Mouse (Mus musculus) MEL (cell line): ENCODE measurements around the gene Top2a. TPM values are rescaled to one million over a fixed set of nuclear protein-coding genes. Genes with fewer than 3 reads are reported as not detected.

Source experiments
- DNase-seq: peaks from one replicate; pipeline ENCODE4 v3.0.0; 2011; ENCODE audit warnings: low read depth, low spot score
- H3K27ac ChIP-seq: 2 replicates; pipeline ENCODE4 v1.5.1; 2012; ENCODE audit warnings: low read depth, mild to moderate bottlenecking, control low read depth, low read length, moderate library complexity; ENCODE audit not compliant: control insufficient read depth
- H3K27me3 ChIP-seq, 2 experiments: fragments of 150-350 bp in 1 of 2; sonication (generic) in 1 of 2; 2 replicates each; pipeline ENCODE4 v1.6.1; 2012; ENCODE audit warnings: low read length in 2 of 2, mild to moderate bottlenecking in 2 of 2, improper control_type of control experiment in 1 of 2, moderate library complexity in 1 of 2; ENCODE audit not compliant: insufficient read depth in 2 of 2, control insufficient read depth in 1 of 2
- H3K36me3 ChIP-seq, 2 experiments: 2 replicates each; pipeline ENCODE4 v1.6.1; 2012 to 2014; ENCODE audit warnings: low read length in 2 of 2, improper control_type of control experiment in 1 of 2, inconsistent platforms in 1 of 2, mild to moderate bottlenecking in 1 of 2; ENCODE audit not compliant: insufficient read depth in 2 of 2, control insufficient read depth in 1 of 2
- H3K4me1 ChIP-seq, 2 experiments: fragments of 150-350 bp in 1 of 2; sonication (generic) in 1 of 2; 2 replicates each; pipeline ENCODE4 v1.6.1; 2012; ENCODE audit warnings: low read length in 2 of 2, improper control_type of control experiment in 1 of 2, mild to moderate bottlenecking in 1 of 2; ENCODE audit not compliant: insufficient read depth in 2 of 2, control insufficient read depth in 1 of 2
- H3K4me3 ChIP-seq, 2 experiments: fragments of 150-350 bp in 1 of 2; sonication (generic) in 1 of 2; 2 replicates each; pipeline ENCODE4 v1.5.1; 2012; ENCODE audit warnings: low read depth in 2 of 2, low read length in 2 of 2, mild to moderate bottlenecking in 2 of 2, moderate library complexity in 2 of 2, control low read depth in 1 of 2, improper control_type of control experiment in 1 of 2; ENCODE audit not compliant: control insufficient read depth in 1 of 2, insufficient read depth in 1 of 2
- H3K79me2 ChIP-seq: 2 replicates; pipeline ENCODE4 v1.6.1; 2012; ENCODE audit warnings: mild to moderate bottlenecking, low read length, moderate library complexity; ENCODE audit not compliant: control insufficient read depth, poor library complexity, insufficient read depth
- H3K9ac ChIP-seq: 2 replicates; pipeline ENCODE4 v1.6.1; 2012; ENCODE audit warnings: low read depth, mild to moderate bottlenecking, control low read depth, low read length, moderate library complexity; ENCODE audit not compliant: control insufficient read depth, poor library complexity, severe bottlenecking
- H3K9me3 ChIP-seq: fragments of 150-350 bp; sonication (generic); replicated peaks from 2 replicates; pipeline ENCODE4 v1.6.1; 2012; ENCODE audit warnings: mild to moderate bottlenecking, low read length, improper control_type of control experiment, moderate library complexity; ENCODE audit not compliant: insufficient read depth
- CHD2 ChIP-seq: IDR thresholded peaks from 2 replicates; pipeline ENCODE4 v1.6.1; 2011; ENCODE audit warnings: low read length, improper control_type of control experiment
- CTCF ChIP-seq, 3 experiments: IDR thresholded peaks in 2 of 3; conservative IDR thresholded peaks in 1 of 3; 2 replicates each; pipeline ENCODE4 v1.5.1; 2011 to 2012; ENCODE audit warnings: low read length in 3 of 3, low read depth in 2 of 3, mild to moderate bottlenecking in 2 of 3, improper control_type of control experiment in 1 of 3, inconsistent platforms in 1 of 3, mixed read lengths in 1 of 3, moderate library complexity in 1 of 3; ENCODE audit not compliant: control insufficient read depth in 1 of 3, insufficient read depth in 1 of 3, poor library complexity in 1 of 3, severe bottlenecking in 1 of 3
- E2F4 ChIP-seq: IDR thresholded peaks from 2 replicates; pipeline ENCODE4 v1.6.1; 2011; ENCODE audit warnings: low read depth, low read length, improper control_type of control experiment, borderline replicate concordance
- ELF1 ChIP-seq: IDR thresholded peaks from 2 replicates; pipeline ENCODE4 v1.6.1; 2014; ENCODE audit warnings: low read depth, mild to moderate bottlenecking, inconsistent platforms, low read length, improper control_type of control experiment, moderate library complexity
- EP300 ChIP-seq, 2 experiments: IDR thresholded peaks; 2 replicates each; pipeline ENCODE4 v1.6.1; 2011; ENCODE audit warnings: improper control_type of control experiment in 2 of 2, low read length in 2 of 2, low read depth in 1 of 2, mild to moderate bottlenecking in 1 of 2
- GABPA ChIP-seq: IDR thresholded peaks from 2 replicates; pipeline ENCODE4 v1.6.1; 2012; ENCODE audit warnings: low read depth, mild to moderate bottlenecking, inconsistent platforms, low read length, improper control_type of control experiment, moderate library complexity
- GATA1 ChIP-seq: IDR thresholded peaks from 2 replicates; pipeline ENCODE4 v1.6.1; 2011; ENCODE audit warnings: low read depth, low read length, improper control_type of control experiment
- HCFC1 ChIP-seq: IDR thresholded peaks from 2 replicates; pipeline ENCODE4 v1.6.1; 2012; ENCODE audit warnings: low read depth, mild to moderate bottlenecking, inconsistent platforms, low read length, improper control_type of control experiment, moderate library complexity
- KAT2A ChIP-seq: conservative IDR thresholded peaks from 2 replicates; pipeline ENCODE4 v1.6.1; 2012; ENCODE audit warnings: low read depth, low read length, improper control_type of control experiment, inconsistent platforms
- MAFK ChIP-seq: IDR thresholded peaks from 2 replicates; pipeline ENCODE4 v1.6.1; 2011; ENCODE audit warnings: low read depth, mild to moderate bottlenecking, low read length, improper control_type of control experiment, borderline replicate concordance
- MAX ChIP-seq: IDR thresholded peaks from 2 replicates; pipeline ENCODE4 v1.6.1; 2011; ENCODE audit warnings: low read length, improper control_type of control experiment
- MAZ ChIP-seq: IDR thresholded peaks from 2 replicates; pipeline ENCODE4 v1.6.1; 2012; ENCODE audit warnings: low read depth, mild to moderate bottlenecking, inconsistent platforms, low read length, improper control_type of control experiment
- MEF2A ChIP-seq: IDR thresholded peaks from 2 replicates; pipeline ENCODE4 v1.6.1; 2014; ENCODE audit warnings: low read depth, mild to moderate bottlenecking, inconsistent platforms, low read length, improper control_type of control experiment; ENCODE audit not compliant: poor library complexity, insufficient replicate concordance, severe bottlenecking; ENCODE audit errors: extremely low read depth
- MXI1 ChIP-seq: IDR thresholded peaks from 2 replicates; pipeline ENCODE4 v1.6.1; 2011; ENCODE audit warnings: mild to moderate bottlenecking, low read depth, low read length, improper control_type of control experiment
- MYB ChIP-seq: IDR thresholded peaks from 2 replicates; pipeline ENCODE4 v1.6.1; 2011; ENCODE audit warnings: mild to moderate bottlenecking, low read depth, low read length, improper control_type of control experiment
- NELFE ChIP-seq: IDR thresholded peaks from 2 replicates; pipeline ENCODE4 v1.6.1; 2011; ENCODE audit warnings: low read depth, low read length, improper control_type of control experiment
- NRF1 ChIP-seq: IDR thresholded peaks from 2 replicates; pipeline ENCODE4 v1.6.1; 2014; ENCODE audit warnings: low read depth, mild to moderate bottlenecking, inconsistent platforms, low read length, improper control_type of control experiment, moderate library complexity; ENCODE audit not compliant: poor library complexity, insufficient read depth, severe bottlenecking
- POLR2A ChIP-seq, 2 experiments: IDR thresholded peaks; 2 replicates each; pipeline ENCODE4 v1.6.1; 2011 to 2012; ENCODE audit warnings: low read length in 2 of 2, mild to moderate bottlenecking in 2 of 2, control low read depth in 1 of 2, improper control_type of control experiment in 1 of 2, low read depth in 1 of 2, moderate library complexity in 1 of 2; ENCODE audit not compliant: control insufficient read depth in 1 of 2, insufficient read depth in 1 of 2, poor library complexity in 1 of 2
- POLR2AphosphoS2 ChIP-seq: IDR thresholded peaks from 2 replicates; pipeline ENCODE4 v1.6.1; 2011; ENCODE audit warnings: low read length, improper control_type of control experiment
- RAD21 ChIP-seq: IDR thresholded peaks from 2 replicates; pipeline ENCODE4 v1.6.1; 2011; ENCODE audit warnings: mild to moderate bottlenecking, low read depth, low read length, improper control_type of control experiment
- SIN3A ChIP-seq: IDR thresholded peaks from 2 replicates; pipeline ENCODE4 v1.6.1; 2012; ENCODE audit warnings: low read length, improper control_type of control experiment, inconsistent platforms
- TAL1 ChIP-seq: IDR thresholded peaks from 2 replicates; pipeline ENCODE4 v1.6.1; 2012; ENCODE audit warnings: mild to moderate bottlenecking, inconsistent platforms, low read length, moderate library complexity, mixed read lengths
- TBP ChIP-seq: IDR thresholded peaks from 2 replicates; pipeline ENCODE4 v1.8.0; 2011; ENCODE audit warnings: low read depth, low read length, improper control_type of control experiment
- TCF12 ChIP-seq: IDR thresholded peaks from 2 replicates; pipeline ENCODE4 v1.6.1; 2014; ENCODE audit warnings: low read depth, mild to moderate bottlenecking, inconsistent platforms, low read length, improper control_type of control experiment, moderate library complexity
- ZKSCAN1 ChIP-seq: IDR thresholded peaks from 2 replicates; pipeline ENCODE4 v1.6.1; 2012; ENCODE audit warnings: low read depth, mild to moderate bottlenecking, inconsistent platforms, low read length, improper control_type of control experiment, moderate library complexity
- ZMIZ1 ChIP-seq: IDR thresholded peaks from 2 replicates; pipeline ENCODE4 v1.6.1; 2012; ENCODE audit warnings: low read depth, mild to moderate bottlenecking, inconsistent platforms, low read length, improper control_type of control experiment, moderate library complexity
- ZNF384 ChIP-seq: IDR thresholded peaks from 2 replicates; pipeline ENCODE4 v1.6.1; 2012; ENCODE audit warnings: low read depth, mild to moderate bottlenecking, inconsistent platforms, low read length, improper control_type of control experiment
- polyA plus RNA-seq, 2 experiments: library from polyadenylated mRNA; stranded (reverse) in 1 of 2; unstranded in 1 of 2; fragments of >175 nt in 1 of 2; fragments of >200 nt in 1 of 2; gene quantifications; 2 replicates each; pipeline versions ENCODE4 v1.2.1 to v1.2.4; 2012; ENCODE audit warnings: low replicate concordance in 2 of 2, low read depth in 1 of 2; ENCODE audit not compliant: insufficient read length in 2 of 2, insufficient read depth in 1 of 2, missing spikeins in 1 of 2
- total RNA-seq: library from RNA; depleted of rRNA; stranded (reverse); fragments of 300-350 nt; gene quantifications from 2 replicates; pipeline ENCODE4 v1.2.3, GENCODE M21; 2012

The Top2a gene
- total and polyA plus RNA-seq, 3 experiments, result 395 to 643 (median 443) TPM

DNA sequence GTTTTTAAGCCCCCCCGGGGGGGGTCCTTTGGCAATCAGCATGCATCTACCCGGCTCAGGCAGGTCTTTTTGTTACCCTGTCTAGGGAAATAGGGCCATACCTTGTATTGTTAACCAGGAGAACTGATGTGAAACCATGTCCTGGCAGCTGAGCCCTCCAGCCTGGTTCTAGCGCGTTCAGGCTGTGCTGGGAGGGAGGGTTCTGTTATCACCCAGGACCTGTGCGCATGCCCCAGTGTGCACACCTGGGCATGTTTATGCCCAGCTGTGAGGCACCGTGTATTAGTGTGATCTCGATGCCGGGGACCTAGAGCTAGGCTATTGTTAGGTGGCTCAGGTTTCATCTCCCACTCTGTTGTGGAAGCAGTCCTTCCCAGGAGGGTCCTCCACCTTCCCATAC is 62.2 kb downstream of the Top2a start (continued):
- TF ChIP-seq NELFE (no peak), ZKSCAN1 (no peak)

DNA sequence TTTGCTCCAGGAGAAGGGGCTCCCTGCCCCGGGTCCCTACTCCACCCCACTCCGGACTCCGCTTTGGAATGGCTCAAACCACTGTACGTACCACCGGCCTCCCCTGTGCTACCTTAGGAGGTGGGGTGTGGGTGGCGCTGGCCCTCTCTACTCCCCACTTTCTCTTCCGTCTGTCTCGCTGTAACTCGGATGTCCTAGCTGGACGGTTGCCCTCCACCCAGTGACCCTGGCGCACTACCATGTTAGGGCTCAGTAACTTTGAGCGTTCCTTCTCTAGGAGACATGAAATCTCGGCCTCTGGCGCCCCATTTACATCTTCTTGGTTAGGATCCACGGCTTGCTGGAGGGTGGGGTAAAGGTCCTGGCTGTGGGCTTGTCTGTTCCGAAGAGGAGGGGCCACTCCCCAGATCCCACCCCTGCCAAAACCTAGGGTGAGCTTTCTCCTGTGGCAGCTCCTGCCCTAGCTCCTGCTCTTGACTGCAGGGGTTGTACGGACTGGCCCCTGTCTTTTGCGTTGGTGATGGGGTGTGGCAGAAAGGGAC is 62.9 kb downstream of the Top2a start:
- no peak for TF ChIP-seq CTCF (IDR thresholded peaks at IDR 0.05 in 2 of 3, conservative IDR thresholded peaks at IDR 0.05 in 1 of 3; ENCODE audit: control insufficient read depth in 1 of 3, insufficient read depth in 1 of 3, low read depth in 2 of 3, low read length in 3 of 3, poor library complexity in 1 of 3, severe bottlenecking in 1 of 3)
- no peak for TF ChIP-seq GABPA
- no peak for TF ChIP-seq MAX
- TF ChIP-seq GATA1, result no peak
- no peak for TF ChIP-seq ZKSCAN1
- no peak for TF ChIP-seq TAL1
- no peak for TF ChIP-seq ZNF384
- no peak for TF ChIP-seq MYB
- no peak for TF ChIP-seq RAD21
- no peak for TF ChIP-seq KAT2A
- no peak for TF ChIP-seq E2F4
- TF ChIP-seq ELF1, result no peak
- TF ChIP-seq SIN3A, result no peak
- TF ChIP-seq NELFE, result no peak
- TF ChIP-seq ZMIZ1, result no peak
- TF ChIP-seq POLR2A (IDR thresholded peaks at IDR 0.05; ENCODE audit: control insufficient read depth in 1 of 2, insufficient read depth in 1 of 2, low read depth in 1 of 2, low read length in 2 of 2, poor library complexity in 1 of 2), result no peak
- peak overlapping the region; percentile 79 for H3K9ac ChIP-seq
- H3K4me1 ChIP-seq, result peaks cover 3 to 30% of the 10 kb centered on the region in 2 experiments
- DNase-seq, result no peak
- H3K27me3 ChIP-seq, result no peaks in the 10 kb centered on the region
- H3K4me3 ChIP-seq, result peak overlapping the region; percentile 67 to 84
- H3K79me2 ChIP-seq, result peaks cover 3% of the 10 kb centered on the region
- H3K9me3 ChIP-seq, result no peaks in the 10 kb centered on the region
- peaks cover 0 to 18% of the 10 kb centered on the region in 2 experiments; a peak in 2 of 4 replicates for H3K36me3 ChIP-seq
- H3K27ac ChIP-seq, result no peak overlapping the region

DNA sequence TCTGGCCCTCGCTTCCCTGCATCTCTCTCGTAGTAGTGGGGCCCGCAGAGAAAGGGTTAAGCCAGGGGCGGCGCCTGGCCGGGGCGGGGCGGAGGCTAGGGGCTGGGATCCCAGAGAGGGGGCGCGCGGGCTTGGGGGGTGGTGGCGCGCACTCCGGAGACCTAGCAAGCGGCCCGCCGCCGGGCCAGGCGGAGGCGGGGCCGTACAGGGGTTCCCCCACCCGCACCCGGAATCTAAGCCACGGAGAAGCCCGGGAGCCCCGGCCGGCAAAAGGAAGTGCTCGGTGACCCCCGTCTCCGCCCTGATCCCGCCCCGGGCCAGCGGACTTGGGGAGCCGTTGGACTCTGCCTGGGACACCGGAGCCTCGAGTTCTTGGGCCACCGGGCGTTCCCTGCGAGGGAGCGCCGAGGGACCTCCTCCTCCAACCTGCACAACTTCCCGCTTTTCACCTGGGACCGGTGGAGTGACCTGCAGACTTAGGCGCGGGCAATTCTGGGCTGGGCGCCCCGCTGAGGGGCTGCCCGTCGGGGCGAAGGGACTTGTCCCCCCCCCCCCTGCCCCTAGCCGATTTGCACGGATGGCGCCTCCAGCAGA is 63.6 kb downstream of the Top2a start:
- Histone ChIP-seq H3K4me3 (peak overlapping the region; percentile 67 to 84), H3K4me1 (peaks cover 3 to 30% of the 10 kb centered on the region in 2 experiments), H3K9me3 (no peaks in the 10 kb centered on the region), H3K36me3 (peaks cover 0 to 18% of the 10 kb centered on the region in 2 experiments; a peak in 2 of 4 replicates), H3K27me3 (no peaks in the 10 kb centered on the region), H3K9ac (peak overlapping the region; percentile 79), H3K27ac (peak overlapping the region; percentile 91), H3K79me2 (peaks cover 3% of the 10 kb centered on the region)
- DNase-seq, result peak; percentile 90
- TF ChIP-seq MAX (0 out of 2 replicates have a peak, but pooled peaks have one; percentile 6), NRF1 (no peak), CHD2 (no peak), MEF2A (no peak), MXI1 (no peak; the same call in 1 of the 2 replicates), GATA1 (no peak), EP300 (IDR thresholded peaks at IDR 0.05; ENCODE audit: low read depth in 1 of 2, low read length in 2 of 2) (0 out of 4 replicates have a peak, but pooled peaks of 1 of the 2 experiments have one; percentile 3), NELFE (0 out of 2 replicates have a peak, but pooled peaks have one; percentile 40), TBP (no peak), TCF12 (0 out of 2 replicates have a peak, but pooled peaks have one; percentile 30), ELF1 (peak; percentile 51; the same call in 1 of the 2 replicates), HCFC1 (peak; percentile 54; the same call in 1 of the 2 replicates), POLR2A (IDR thresholded peaks at IDR 0.05; ENCODE audit: control insufficient read depth in 1 of 2, insufficient read depth in 1 of 2, low read depth in 1 of 2, low read length in 2 of 2, poor library complexity in 1 of 2) (peak; percentile 20 to 48; a peak in 2 of 4 replicates), SIN3A (peak; percentile 85), E2F4 (no peak), POLR2AphosphoS2 (no peak), MAFK (no peak), MAZ (peak; percentile 84)
